Mouse (Mus musculus) embryonic facial prominence, embryonic 11.5 days (tissue): ENCODE measurements around the gene Lrsam1. TPM values are rescaled to one million over a fixed set of nuclear protein-coding genes. Genes with fewer than 3 reads are reported as not detected.

Experiments used
- ATAC-seq: fragments of 200-750 bp; cut with Nextera tagmentation; replicated peaks from 2 replicates; pipeline ENCODE4 v1.8.0; 2017; ENCODE audit warnings: low read depth; ENCODE audit not compliant: insufficient number of reproducible peaks, low FRiP score, low TSS enrichment
- DNase-seq: peaks from one replicate; pipeline ENCODE4 v3.0.0-alpha.2; 2015; ENCODE audit warnings: low spot score
- H3K27ac ChIP-seq: fragments of 300-500 bp; sonication (generic); replicated peaks from 2 replicates; pipeline ENCODE4 v1.5.1; 2014; ENCODE audit warnings: mild to moderate bottlenecking, low read depth, low read length, control low read depth
- H3K27me3 ChIP-seq: fragments of 300-500 bp; sonication (generic); 2 replicates; pipeline ENCODE4 v1.6.1; 2014; ENCODE audit warnings: mild to moderate bottlenecking, low read length, moderate library complexity, mixed read lengths; ENCODE audit not compliant: control insufficient read depth, insufficient read depth
- H3K36me3 ChIP-seq: fragments of 300-500 bp; sonication (generic); replicated peaks from 2 replicates; pipeline ENCODE4 v1.6.1; 2014; ENCODE audit warnings: low read depth, mild to moderate bottlenecking, low read length, moderate library complexity, mixed read lengths; ENCODE audit not compliant: control insufficient read depth, insufficient read depth
- H3K4me1 ChIP-seq: fragments of 300-500 bp; sonication (generic); 2 replicates; pipeline ENCODE4 v1.6.1; 2014; ENCODE audit warnings: low read length, mixed read lengths; ENCODE audit not compliant: control insufficient read depth, insufficient read depth
- H3K4me2 ChIP-seq: fragments of 300-500 bp; sonication (generic); 2 replicates; pipeline ENCODE4 v1.6.1; 2014; ENCODE audit warnings: low read depth, mild to moderate bottlenecking, control low read depth, low read length, moderate library complexity
- H3K4me3 ChIP-seq: fragments of 300-500 bp; sonication (generic); 2 replicates; pipeline ENCODE4 v1.5.1; 2014; ENCODE audit warnings: low read depth, low read length, control low read depth
- H3K9ac ChIP-seq: fragments of 300-500 bp; sonication (generic); replicated peaks from 2 replicates; pipeline ENCODE4 v1.6.1; 2014; ENCODE audit warnings: mild to moderate bottlenecking, control low read depth, low read length
- H3K9me3 ChIP-seq: fragments of 300-500 bp; sonication (generic); replicated peaks from 2 replicates; pipeline ENCODE4 v1.6.1; 2016; ENCODE audit warnings: mild to moderate bottlenecking, low read length, inconsistent platforms, mixed read lengths; ENCODE audit not compliant: control insufficient read depth
- WGBS: fragments of 180-500 bp; shearing (Covaris S2); extraction: QIAGEN DNeasy Blood & Tissue Kit; methylation state at CpG from one replicate; pipeline ENCODE4 v1.1.7; 2014; 5-methylcytosine and 5-hydroxymethylcytosine counted together
- polyA plus RNA-seq: library from polyadenylated mRNA; unstranded; fragments of >200 nt; fragmentation: Nextera tagmentation; extraction: Ambion mirVana; gene quantifications from 2 replicates; pipeline ENCODE4 v1.2.1, GENCODE M21; 2014

Lrsam1 gene
- polyA plus RNA-seq, 1 experiment from 2014 or later = 5.2 TPM

- H3K9me3 ChIP-seq = no peaks in the 10 kb centered on the region
- H3K4me3 ChIP-seq = no peak overlapping the region
- no peak overlapping the region for H3K4me2 ChIP-seq
- peaks cover 2% of the 10 kb centered on the region; the same call in 1 of the 2 replicates for H3K4me1 ChIP-seq
- WGBS = 82% methylated on average over 3 of the region's 3 CpGs
- no peak for ATAC-seq
- H3K27ac ChIP-seq = no peak overlapping the region
- H3K9ac ChIP-seq = no peak overlapping the region
- DNase-seq = no peak
- H3K36me3 ChIP-seq = no peaks in the 10 kb centered on the region
- no peaks in the 10 kb centered on the region for H3K27me3 ChIP-seq
Measured at GRCm38 (mm10) chr2:32978675-32979074, 17.3 kb upstream of the Lrsam1 start.

DNA sequence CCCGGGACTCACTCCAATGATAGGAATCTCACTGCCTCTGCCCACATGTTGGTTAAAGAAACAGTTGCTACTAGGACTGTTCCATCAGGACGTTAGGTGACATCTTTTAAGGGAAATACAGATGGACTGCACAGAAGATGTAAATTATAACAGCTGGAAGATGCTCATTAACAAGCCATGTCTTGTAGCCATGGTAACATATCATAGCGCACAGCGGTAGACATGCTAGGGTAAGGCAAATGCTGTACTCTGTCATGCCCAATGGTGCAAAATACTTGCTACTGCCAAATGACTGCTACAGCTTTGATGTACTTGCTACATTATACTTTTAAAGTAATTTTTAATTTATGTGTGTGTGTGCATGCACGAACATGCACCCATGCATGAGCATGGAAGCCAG, 15.7 kb upstream of the Lrsam1 start:
- no peaks in the 10 kb centered on the region; the same call in 1 of the 2 replicates for H3K36me3 ChIP-seq
- no peak for ATAC-seq

DNA sequence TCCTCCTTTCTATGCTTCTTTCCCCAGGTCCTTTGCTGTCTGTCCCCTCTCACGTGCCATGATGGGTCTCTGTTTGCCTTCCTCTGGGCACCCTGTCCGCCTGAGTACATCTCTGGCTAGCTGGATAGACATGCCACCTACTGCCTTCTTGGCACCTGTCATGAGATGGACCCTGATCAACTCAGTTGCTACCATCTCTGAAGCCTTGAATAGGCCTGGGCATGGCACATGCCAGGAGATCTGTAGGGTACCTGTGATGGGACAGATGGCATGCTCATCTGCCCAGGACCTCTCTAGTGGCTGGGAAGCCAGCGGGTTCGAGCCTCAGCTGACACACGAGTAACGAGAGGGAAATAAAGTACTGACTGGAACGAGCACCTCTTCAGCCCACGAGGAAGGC, 12.8 kb upstream of the Lrsam1 start:
- no peak for DNase-seq
- no peak overlapping the region for H3K4me2 ChIP-seq
- no peak for ATAC-seq
- no peaks in the 10 kb centered on the region for H3K4me1 ChIP-seq
- WGBS = 86% methylated on average over 8 of the region's 8 CpGs
- no peaks in the 10 kb centered on the region for H3K9me3 ChIP-seq
- no peaks in the 10 kb centered on the region; the same call in 1 of the 2 replicates for H3K36me3 ChIP-seq
- no peak overlapping the region for H3K4me3 ChIP-seq
- no peak overlapping the region for H3K9ac ChIP-seq
- H3K27ac ChIP-seq = no peak overlapping the region
- no peaks in the 10 kb centered on the region for H3K27me3 ChIP-seq

More for the DNA sequence above, 15.7 kb upstream of the Lrsam1 start:
- Histone ChIP-seq H3K4me3 (no peak overlapping the region), H3K9ac (no peak overlapping the region), H3K4me2 (no peak overlapping the region), H3K27me3 (no peaks in the 10 kb centered on the region), H3K9me3 (no peaks in the 10 kb centered on the region), H3K4me1 (peaks cover 2% of the 10 kb centered on the region; the same call in 1 of the 2 replicates), H3K27ac (no peak overlapping the region)
- WGBS = 84% methylated on average over 5 of the region's 5 CpGs
- no peak for DNase-seq

- peaks cover 3% of the 10 kb centered on the region; the same call in 1 of the 2 replicates for H3K4me1 ChIP-seq
- no peaks in the 10 kb centered on the region; the same call in 1 of the 2 replicates for H3K36me3 ChIP-seq
- no peak overlapping the region for H3K4me2 ChIP-seq
- no peak for ATAC-seq
- WGBS = 38% methylated on average over 9 of the region's 9 CpGs
- H3K4me3 ChIP-seq = no peak overlapping the region
- H3K27me3 ChIP-seq = no peaks in the 10 kb centered on the region
- H3K9ac ChIP-seq = no peak overlapping the region
- DNase-seq = no peak
- H3K9me3 ChIP-seq = no peaks in the 10 kb centered on the region
- no peak overlapping the region for H3K27ac ChIP-seq
Measured at GRCm38 (mm10) chr2:32971235-32971634, 9.8 kb upstream of the Lrsam1 start.

DNA sequence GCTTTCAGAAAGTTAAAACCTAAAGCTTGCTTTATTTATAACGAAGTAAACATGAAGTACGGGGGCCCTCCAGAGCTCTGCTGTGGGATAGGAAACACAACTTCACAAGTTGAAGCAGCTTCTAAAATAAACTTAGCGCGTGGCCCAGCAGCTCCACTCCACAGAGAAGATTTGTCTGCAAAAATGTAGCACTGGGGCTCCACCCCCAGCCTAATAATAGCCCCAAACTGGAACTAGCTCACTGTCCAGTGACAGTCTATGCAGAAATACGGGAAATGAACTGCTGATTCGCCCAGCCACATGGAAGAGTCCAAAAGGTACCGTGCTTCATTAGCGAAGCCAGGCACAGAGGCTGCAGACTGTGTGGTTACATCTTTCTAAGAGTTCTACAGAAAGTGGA, 7.9 kb upstream of the Lrsam1 start:
- Histone ChIP-seq H3K9me3 (no peaks in the 10 kb centered on the region), H3K9ac (no peak overlapping the region), H3K27ac (no peak overlapping the region), H3K4me3 (no peak overlapping the region), H3K4me1 (peaks cover 3% of the 10 kb centered on the region; the same call in 1 of the 2 replicates), H3K27me3 (no peaks in the 10 kb centered on the region), H3K36me3 (no peaks in the 10 kb centered on the region; the same call in 1 of the 2 replicates), H3K4me2 (no peak overlapping the region)
- DNase-seq (no peak), ATAC-seq (no peak)
- WGBS = 82% methylated on average over 8 of the region's 8 CpGs

GRCm38 (mm10) chr2:32968024-32968614, 6.7 kb upstream of the Lrsam1 start:
- Histone ChIP-seq H3K4me1 (peaks cover 3% of the 10 kb centered on the region; the same call in 1 of the 2 replicates), H3K9ac (no peak overlapping the region), H3K36me3 (peaks cover 9% of the 10 kb centered on the region), H3K4me3 (no peak overlapping the region), H3K4me2 (no peak overlapping the region; the same call in 1 of the 2 replicates), H3K27ac (no peak overlapping the region), H3K9me3 (no peaks in the 10 kb centered on the region), H3K27me3 (no peaks in the 10 kb centered on the region)
- DNase-seq (no peak), ATAC-seq (0 out of 2 replicates have a peak, but pooled peaks have one; percentile 1)
- 87% methylated on average over 9 of the region's 9 CpGs for WGBS

- peak overlapping the region; percentile 64 for H3K4me3 ChIP-seq
- H3K36me3 ChIP-seq = peaks cover 10% of the 10 kb centered on the region
- ATAC-seq = peak; percentile 83
- no peaks in the 10 kb centered on the region for H3K9me3 ChIP-seq
- H3K4me1 ChIP-seq = peaks cover 3% of the 10 kb centered on the region; the same call in 1 of the 2 replicates
- under 1% methylated on average over 55 of the region's 55 CpGs for WGBS
- peak; percentile 88 for DNase-seq
- peak overlapping the region; percentile 84 for H3K9ac ChIP-seq
- H3K27me3 ChIP-seq = no peaks in the 10 kb centered on the region
- peak overlapping the region; percentile 93 for H3K4me2 ChIP-seq
- peak overlapping the region; percentile 91 for H3K27ac ChIP-seq
Measured at GRCm38 (mm10) chr2:32966689-32967631, 5.5 kb upstream of the Lrsam1 start.
